Mouse (Mus musculus) C2C12 (cell line): ENCODE data around the gene Cr2.

Experiments
- CEBPB ChIP-seq: IDR thresholded peaks from one replicate; pipeline ENCODE4 v1.6.1; 2011; ENCODE audit warnings: low read depth, mild to moderate bottlenecking, control low read depth, moderate library complexity
- CTCF ChIP-seq: IDR thresholded peaks from one replicate; pipeline ENCODE4 v1.5.1; 2011; ENCODE audit not compliant: control insufficient read depth, insufficient read depth, insufficient read length
- MAX ChIP-seq: IDR thresholded peaks from one replicate; pipeline ENCODE4 v1.6.1; 2011; ENCODE audit warnings: mild to moderate bottlenecking, control low read depth
- MYOD1 ChIP-seq: IDR thresholded peaks from one replicate; pipeline ENCODE4 v1.6.1; 2011; ENCODE audit warnings: low read depth; ENCODE audit not compliant: control insufficient read depth, insufficient read length
- MYOG ChIP-seq: IDR thresholded peaks from one replicate; pipeline ENCODE4 v1.6.1; 2011; ENCODE audit not compliant: control insufficient read depth, insufficient read length; ENCODE audit errors: extremely low read depth
- USF1 ChIP-seq: IDR thresholded peaks from one replicate; pipeline ENCODE4 v1.6.1; 2011; ENCODE audit warnings: low read depth, mild to moderate bottlenecking, control low read depth, moderate library complexity

DNA sequence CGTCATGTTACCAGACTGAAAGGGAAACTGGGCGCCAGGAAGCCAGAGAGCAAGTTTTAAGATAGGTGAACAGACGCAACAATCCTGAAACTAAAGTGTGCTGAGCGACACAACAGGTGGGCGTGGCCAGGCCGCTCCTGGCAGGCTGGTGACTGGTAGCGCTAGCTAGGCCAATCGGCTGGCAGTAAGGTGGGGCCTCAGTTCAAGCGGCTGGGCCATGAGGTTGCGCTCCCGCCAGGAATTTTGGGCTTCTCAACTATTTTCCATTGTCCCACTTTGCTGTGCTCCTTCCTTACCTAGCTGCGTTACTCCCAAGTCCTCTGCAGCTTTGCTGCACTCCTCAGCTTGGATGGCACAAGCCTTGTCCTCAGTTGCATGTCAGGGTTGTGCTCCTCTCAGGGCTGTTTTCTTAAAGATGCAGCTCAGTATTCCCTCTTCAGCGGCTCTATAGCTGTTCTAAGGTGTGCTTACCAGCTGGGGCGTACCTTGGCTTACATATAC, 84.2 kb downstream of the Cr2 start, which contains the start of gene Cd46:
- no peak for TF ChIP-seq CTCF
- TF ChIP-seq CEBPB, result no peak
- TF ChIP-seq MAX, result no peak
- no peak for TF ChIP-seq MYOD1
- TF ChIP-seq MYOG, result no peak
- TF ChIP-seq USF1, result no peak
